Mouse (Mus musculus) midbrain, embryonic 11.5 days (tissue): Measurements from ENCODE around the gene Bricd5. TPM values are rescaled to one million over a fixed set of nuclear protein-coding genes. Genes with fewer than 3 reads are reported as not detected.
A peak's percentile ranks its signal among the peaks of the same experiment; 100 is the strongest.

ENCODE experiments used
- ATAC-seq: fragments of 200-750 bp; cut with Nextera tagmentation; 2 replicates; pipeline ENCODE4 v1.8.0; 2017; ENCODE audit warnings: moderate TSS enrichment, moderate library complexity; ENCODE audit not compliant: low FRiP score
- DNase-seq: peaks from one replicate; pipeline ENCODE4 v3.0.0; 2015; ENCODE audit warnings: low spot score; ENCODE audit errors: missing footprints
- H3K27ac ChIP-seq: fragments of 300-500 bp; sonication (generic); 2 replicates; pipeline ENCODE4 v1.5.1; 2014; ENCODE audit warnings: low read depth, low read length
- H3K27me3 ChIP-seq: fragments of 300-500 bp; sonication (generic); 2 replicates; pipeline ENCODE4 v1.6.1; 2014; ENCODE audit warnings: mild to moderate bottlenecking, low read length, moderate library complexity, mixed read lengths; ENCODE audit not compliant: control insufficient read depth, insufficient read depth
- H3K36me3 ChIP-seq: fragments of 300-500 bp; sonication (generic); 2 replicates; pipeline ENCODE4 v1.6.1; 2014; ENCODE audit warnings: mild to moderate bottlenecking, low read length, moderate library complexity, mixed read lengths; ENCODE audit not compliant: control insufficient read depth, insufficient read depth
- H3K4me1 ChIP-seq: fragments of 300-500 bp; sonication (generic); 2 replicates; pipeline ENCODE4 v1.6.1; 2014; ENCODE audit warnings: low read length; ENCODE audit not compliant: control insufficient read depth, insufficient read depth
- H3K4me2 ChIP-seq: fragments of 300-500 bp; sonication (generic); 2 replicates; pipeline ENCODE4 v1.6.1; 2014; ENCODE audit warnings: mild to moderate bottlenecking, moderate library complexity
- H3K4me3 ChIP-seq: fragments of 300-500 bp; sonication (generic); 2 replicates; pipeline ENCODE4 v1.5.1; 2014; ENCODE audit warnings: low read depth, low read length
- H3K9ac ChIP-seq: fragments of 300-500 bp; sonication (generic); 2 replicates; pipeline ENCODE4 v1.6.1; 2014; ENCODE audit warnings: low read length
- H3K9me3 ChIP-seq: fragments of 300-500 bp; sonication (generic); 2 replicates; pipeline ENCODE4 v1.6.1; 2016; ENCODE audit warnings: low read length; ENCODE audit not compliant: control insufficient read depth
- WGBS: fragments of 180-500 bp; shearing (Covaris S2); extraction: QIAGEN DNeasy Blood & Tissue Kit; methylation state at CpG from one replicate; pipeline ENCODE4 v1.1.7; 2014; 5-methylcytosine and 5-hydroxymethylcytosine counted together
- polyA plus RNA-seq: library from polyadenylated mRNA; unstranded; fragments of >200 nt; fragmentation: Nextera tagmentation; extraction: Ambion mirVana; gene quantifications from 2 replicates; pipeline ENCODE4 v1.2.1, GENCODE M21; 2014

Bricd5 gene
- polyA plus RNA-seq, 1 experiment from 2014 or later = not detected

DNA sequence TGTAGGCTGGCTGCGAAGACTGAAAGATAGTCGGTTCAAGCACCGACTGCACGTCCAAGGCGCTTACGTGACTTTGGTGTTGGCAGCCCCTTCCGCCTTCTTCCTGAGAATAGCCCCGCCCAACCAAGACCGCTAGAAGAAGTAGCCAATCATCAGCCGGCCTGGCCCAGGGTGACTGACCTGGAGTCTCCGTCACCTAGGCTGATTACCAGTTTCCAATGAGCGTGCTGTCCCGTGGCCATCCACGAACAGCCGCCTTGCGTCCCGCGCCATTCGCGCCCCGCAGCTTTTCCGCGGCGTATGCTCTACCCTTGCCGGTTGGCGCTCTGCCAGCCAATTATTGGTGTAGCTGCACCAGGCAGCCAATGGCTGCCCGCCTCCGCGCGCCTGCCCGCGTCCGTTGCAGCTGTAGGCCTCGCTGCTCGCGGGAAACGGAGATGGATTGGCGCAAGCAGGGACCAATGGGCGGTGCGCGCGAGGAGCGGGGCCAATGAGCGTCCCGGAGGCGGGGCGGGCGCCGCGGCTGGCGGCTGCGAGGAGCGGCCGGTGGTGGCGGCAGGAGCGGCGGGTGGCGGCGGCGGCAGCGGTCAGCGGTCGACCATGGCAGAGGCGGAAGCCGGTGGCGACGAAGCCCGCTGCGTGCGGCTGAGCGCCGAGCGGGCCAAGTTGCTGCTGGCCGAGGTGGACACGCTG is 3.6 kb upstream of the Bricd5 start, which contains the start of the genes E4f1 and Pgp:
E4f1 (minus strand) TSS at position 404 of the 693 bp plus-strand sequence.
Pgp (plus strand) TSS at position 483 of the 693 bp plus-strand sequence.
- no peaks in the 10 kb centered on the region for H3K27me3 ChIP-seq
- ATAC-seq = peak; percentile 98

DNA sequence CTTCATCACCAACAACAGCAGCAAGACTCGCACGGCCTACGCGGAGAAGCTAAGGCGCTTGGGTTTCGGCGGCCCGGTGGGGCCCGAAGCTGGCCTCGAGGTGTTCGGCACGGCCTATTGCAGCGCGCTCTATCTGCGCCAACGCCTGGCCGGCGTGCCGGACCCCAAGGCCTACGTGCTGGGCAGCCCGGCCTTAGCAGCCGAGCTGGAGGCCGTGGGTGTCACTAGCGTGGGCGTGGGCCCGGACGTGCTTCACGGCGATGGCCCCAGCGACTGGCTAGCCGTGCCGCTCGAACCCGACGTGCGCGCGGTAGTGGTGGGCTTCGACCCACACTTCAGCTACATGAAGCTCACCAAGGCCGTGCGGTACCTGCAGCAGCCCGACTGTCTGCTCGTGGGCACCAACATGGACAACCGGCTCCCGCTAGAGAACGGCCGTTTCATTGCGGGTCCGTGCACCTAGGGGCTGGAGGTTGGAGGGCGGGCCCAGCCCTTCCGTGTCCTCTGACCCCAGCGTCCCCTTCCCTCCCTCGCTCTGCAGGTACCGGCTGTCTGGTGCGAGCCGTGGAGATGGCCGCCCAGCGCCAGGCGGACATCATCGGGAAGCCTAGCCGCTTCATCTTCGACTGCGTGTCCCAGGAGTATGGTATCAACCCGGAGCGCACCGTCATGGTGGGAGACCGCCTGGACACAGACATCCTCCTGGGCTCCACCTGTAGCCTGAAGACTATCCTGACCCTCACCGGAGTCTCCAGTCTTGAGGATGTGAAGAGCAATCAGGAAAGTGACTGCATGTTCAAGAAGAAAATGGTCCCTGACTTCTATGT is 2.8 kb upstream of the Bricd5 start:
- H3K4me3 ChIP-seq = peak overlapping the region; percentile 91
- peak; percentile 94 for DNase-seq
- peak overlapping the region; percentile 90 for H3K9ac ChIP-seq
- H3K27ac ChIP-seq = peak overlapping the region; percentile 74
- peak overlapping the region; percentile 99 for H3K4me2 ChIP-seq
- no peaks in the 10 kb centered on the region for H3K27me3 ChIP-seq
- peaks cover 4% of the 10 kb centered on the region for H3K36me3 ChIP-seq
- 1% methylated on average over 68 of the region's 68 CpGs for WGBS
- no peaks in the 10 kb centered on the region for H3K9me3 ChIP-seq
- ATAC-seq = peak; percentile 20
- peaks cover 20% of the 10 kb centered on the region for H3K4me1 ChIP-seq

More for the DNA sequence above, 3.6 kb upstream of the Bricd5 start, which contains the start of the genes E4f1 and Pgp:
- Histone ChIP-seq H3K4me3 (peak within 1 kb of the TSS; percentile 91), H3K9ac (peak within 1 kb of the TSS; percentile 90), H3K4me1 (peaks cover 20% of the 10 kb centered on the region), H3K4me2 (peak within 1 kb of the TSS; percentile 99), H3K36me3 (no peaks in the 10 kb centered on the region), H3K9me3 (no peaks in the 10 kb centered on the region), H3K27ac (peak within 1 kb of the TSS; percentile 74)
- under 1% methylated on average over 74 of the region's 75 CpGs for WGBS
- peak; percentile 99 for DNase-seq

DNA sequence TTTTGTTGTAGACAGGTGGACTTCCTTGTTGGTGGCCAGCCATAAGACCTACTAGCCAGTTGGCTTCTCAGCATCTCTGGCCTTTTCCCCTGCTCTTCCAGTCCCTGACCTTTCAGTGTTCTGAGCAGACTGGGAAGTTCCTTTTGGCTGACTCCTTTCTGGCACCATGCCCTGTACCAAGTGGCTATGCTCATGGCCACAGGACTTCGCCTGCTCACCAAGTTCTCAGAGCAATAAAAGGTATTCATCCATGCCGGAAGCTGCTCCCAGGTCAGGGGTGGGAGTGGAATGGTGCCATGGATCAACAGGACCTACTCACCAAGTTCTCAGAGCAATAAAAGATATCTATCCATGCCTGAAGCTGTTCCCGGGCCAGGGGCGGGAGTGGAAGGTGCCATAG is 1.2 kb upstream of the Bricd5 start:
- Histone ChIP-seq H3K27ac (no peak overlapping the region), H3K4me3 (no peak overlapping the region), H3K4me2 (peak overlapping the region; percentile 99; the same call in 1 of the 2 replicates), H3K9ac (no peak overlapping the region), H3K9me3 (no peaks in the 10 kb centered on the region), H3K36me3 (peaks cover 7% of the 10 kb centered on the region), H3K27me3 (no peaks in the 10 kb centered on the region), H3K4me1 (peaks cover 20% of the 10 kb centered on the region)
- DNase-seq = no peak
- 88% methylated on average over 4 of the region's 4 CpGs for WGBS
- no peak for ATAC-seq

DNA sequence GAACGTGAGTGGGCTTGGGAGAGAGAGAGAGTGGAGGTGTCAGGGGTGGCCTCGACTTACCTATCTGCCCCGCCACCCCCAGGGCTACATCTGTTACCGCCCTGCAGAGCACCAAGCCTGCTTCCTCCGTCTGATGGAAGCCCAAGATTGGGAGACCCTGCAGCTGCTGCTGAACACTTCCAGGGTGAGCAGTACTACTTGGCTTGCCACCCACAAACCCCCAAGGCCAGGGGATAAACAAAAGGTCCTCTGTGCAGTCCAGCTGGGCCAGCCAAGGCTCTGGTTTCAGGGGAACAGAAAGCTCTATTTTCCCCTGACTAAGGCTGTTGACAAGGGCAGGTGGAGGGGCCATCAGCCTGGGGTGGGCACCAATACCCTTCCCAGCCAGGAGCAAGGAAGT is 873 bp downstream of the Bricd5 start:
- no peak overlapping the region for H3K4me2 ChIP-seq
- no peak for ATAC-seq
- H3K9me3 ChIP-seq = no peaks in the 10 kb centered on the region
- peaks cover 26% of the 10 kb centered on the region for H3K4me1 ChIP-seq
- H3K4me3 ChIP-seq = no peak overlapping the region
- no peaks in the 10 kb centered on the region for H3K27me3 ChIP-seq
- H3K27ac ChIP-seq = no peak overlapping the region
- 86% methylated on average over 5 of the region's 5 CpGs for whole genome bisulfite sequencing
- no peak for DNase-seq
- H3K36me3 ChIP-seq = peaks cover 7% of the 10 kb centered on the region
- no peak overlapping the region for H3K9ac ChIP-seq

DNA sequence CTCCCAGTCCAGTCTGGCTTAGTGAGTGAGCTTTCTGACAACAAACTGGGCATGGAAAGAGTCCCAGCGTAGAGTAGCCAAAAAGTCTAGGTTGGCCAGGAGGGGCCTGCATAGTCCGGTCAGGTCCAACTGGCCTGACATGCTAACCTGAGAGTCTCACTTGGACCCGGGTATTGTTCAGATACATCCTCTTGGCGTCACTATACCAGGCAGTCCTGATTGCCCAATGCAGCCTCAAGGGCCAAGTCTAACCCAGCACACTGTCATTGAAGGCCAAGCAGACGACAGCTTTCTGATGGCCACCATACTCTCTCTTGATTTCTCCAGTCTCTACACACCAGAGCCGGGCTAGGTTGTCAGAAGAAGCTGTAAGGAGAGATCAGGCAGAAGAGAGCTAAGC is 1.9 kb downstream of the Bricd5 start:
- no peaks in the 10 kb centered on the region for H3K27me3 ChIP-seq

DNA sequence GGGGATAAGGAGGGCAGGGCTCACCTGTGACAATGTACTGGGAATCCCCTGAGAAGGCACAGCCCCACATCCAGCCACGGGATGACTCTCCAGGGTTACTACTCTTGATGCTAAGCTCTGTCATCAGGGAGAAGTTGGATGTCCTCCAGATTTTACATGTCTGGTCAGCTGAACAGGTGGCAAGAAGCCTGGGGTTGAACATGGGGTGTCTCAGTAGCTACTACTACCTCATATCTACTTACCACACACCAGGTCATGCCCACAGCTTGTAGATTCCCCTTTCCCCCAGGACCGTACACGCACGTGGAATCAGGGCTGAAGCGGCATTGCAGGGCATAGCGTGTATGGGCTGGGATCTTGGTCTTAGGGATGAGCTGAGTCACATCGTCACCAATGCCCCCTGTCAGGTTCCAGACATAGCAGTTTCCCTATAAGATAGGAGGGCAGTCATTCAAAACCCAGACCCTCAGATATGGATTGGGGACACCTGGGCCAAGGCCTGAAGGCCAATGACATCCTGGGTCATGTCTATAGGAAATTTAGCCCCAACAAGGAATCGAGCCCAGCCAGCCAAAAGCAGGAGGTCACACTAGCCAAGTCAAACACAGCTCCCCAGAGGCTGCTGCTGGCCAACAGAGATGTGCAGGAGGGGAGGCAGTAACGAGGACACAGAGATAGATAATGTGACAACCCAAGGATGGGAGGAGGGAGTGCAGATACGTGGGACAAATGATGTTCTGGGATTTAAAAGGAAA is 2.5 kb downstream of the Bricd5 start:
- ATAC-seq = no peak
- Histone ChIP-seq H3K36me3 (peaks cover 7% of the 10 kb centered on the region), H3K27ac (no peak overlapping the region), H3K4me2 (no peak overlapping the region), H3K4me3 (no peak overlapping the region), H3K9ac (no peak overlapping the region), H3K4me1 (peaks cover 22% of the 10 kb centered on the region), H3K27me3 (no peaks in the 10 kb centered on the region), H3K9me3 (no peaks in the 10 kb centered on the region)
- 95% methylated on average over 10 of the region's 10 CpGs for WGBS
- DNase-seq = peak; percentile 75

More for the DNA sequence above, 1.9 kb downstream of the Bricd5 start:
- no peak for ATAC-seq
- peak; percentile 57 for DNase-seq
- Histone ChIP-seq H3K27ac (no peak overlapping the region), H3K4me2 (no peak overlapping the region), H3K4me1 (peaks cover 28% of the 10 kb centered on the region), H3K9me3 (no peaks in the 10 kb centered on the region), H3K4me3 (no peak overlapping the region), H3K9ac (no peak overlapping the region), H3K36me3 (peaks cover 7% of the 10 kb centered on the region)
- WGBS = 94% methylated on average over 6 of the region's 6 CpGs

DNA sequence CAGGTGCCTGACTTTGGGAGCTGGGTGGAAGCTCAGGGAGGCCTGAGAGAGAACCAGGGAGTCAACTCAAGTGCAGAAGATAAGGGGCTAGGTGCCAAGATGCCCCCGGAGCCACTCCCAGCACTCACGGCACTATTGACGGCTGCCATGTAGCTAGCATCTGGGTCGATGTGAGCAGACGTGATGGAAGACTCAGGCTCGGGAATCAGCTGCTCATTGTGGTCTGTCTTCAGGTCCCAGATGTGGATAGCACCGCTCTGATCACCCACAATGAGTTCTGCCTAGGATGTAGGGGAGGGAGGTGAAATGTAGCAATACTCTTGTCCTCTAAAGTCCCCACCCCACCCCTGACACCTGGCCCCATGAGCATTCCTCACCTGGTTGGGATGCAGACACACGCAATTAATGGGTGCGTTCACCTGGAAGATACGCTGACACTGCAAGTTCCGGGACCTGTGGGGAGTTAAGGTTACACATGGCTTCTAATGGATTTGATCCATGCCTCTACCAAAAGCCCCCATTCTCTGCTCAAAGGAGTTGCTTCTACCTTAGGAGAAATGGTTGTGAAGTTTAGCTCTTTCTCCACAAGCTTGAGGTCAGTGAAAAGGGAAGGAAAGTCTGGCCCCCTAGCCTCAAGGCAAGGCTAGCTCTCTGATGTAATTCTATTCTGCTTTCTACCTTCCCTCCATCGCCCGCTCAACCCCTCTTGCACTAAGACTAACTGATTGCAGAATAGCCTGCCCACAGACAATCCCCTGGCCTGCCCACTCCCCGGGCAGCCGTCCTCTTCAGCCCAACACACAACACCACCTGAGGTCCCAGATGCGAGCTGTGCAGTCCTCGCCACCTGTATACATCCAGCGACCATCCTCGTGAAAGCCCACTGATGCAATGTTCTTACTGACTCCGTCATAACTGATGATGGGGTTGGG is 3.6 kb downstream of the Bricd5 start:
- Histone ChIP-seq H3K4me2 (no peak overlapping the region; the same call in 1 of the 2 replicates), H3K36me3 (peaks cover 7% of the 10 kb centered on the region), H3K9me3 (no peaks in the 10 kb centered on the region), H3K4me3 (no peak overlapping the region), H3K9ac (no peak overlapping the region; the same call in 1 of the 2 replicates), H3K27ac (no peak overlapping the region), H3K4me1 (peaks cover 11% of the 10 kb centered on the region), H3K27me3 (no peaks in the 10 kb centered on the region)
- no peak for ATAC-seq
- WGBS = 94% methylated on average over 20 of the region's 20 CpGs
- DNase-seq = no peak

DNA sequence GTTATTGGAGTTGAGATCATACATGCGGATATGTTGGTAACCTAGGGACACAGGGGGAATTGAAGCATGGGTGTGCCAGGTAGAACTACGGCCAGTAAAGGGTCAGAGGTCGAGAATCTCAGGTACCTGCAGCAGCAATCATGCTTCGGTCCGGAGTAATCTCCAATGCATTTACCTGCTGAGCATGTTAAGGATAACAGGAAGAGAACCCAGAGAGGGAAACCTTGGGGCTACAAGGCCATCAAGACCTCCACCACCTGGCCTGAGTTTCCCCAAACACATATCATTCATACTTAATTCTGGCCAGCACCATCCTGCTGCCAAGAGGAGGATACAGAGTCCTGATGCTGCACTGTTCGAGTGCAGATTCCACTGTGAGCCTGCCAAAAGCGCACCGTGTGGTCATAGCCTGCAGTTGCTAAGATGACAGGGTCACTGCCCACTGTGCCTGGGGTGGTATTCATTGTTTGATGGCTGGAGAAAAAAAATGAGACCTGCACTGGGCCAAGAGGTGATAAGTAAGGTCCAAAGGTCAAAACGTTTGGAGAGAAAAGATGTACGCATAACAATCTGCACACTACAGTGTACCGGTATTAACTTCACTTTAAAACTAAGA is 4.4 kb downstream of the Bricd5 start:
- peaks cover 8% of the 10 kb centered on the region for H3K4me1 ChIP-seq
- H3K4me2 ChIP-seq = peak overlapping the region; percentile 53
- H3K27ac ChIP-seq = no peak overlapping the region
- 59% methylated on average over 11 of the region's 11 CpGs for WGBS
- H3K4me3 ChIP-seq = peak overlapping the region; percentile 75
- no peaks in the 10 kb centered on the region for H3K27me3 ChIP-seq
- peak overlapping the region; percentile 89 for H3K9ac ChIP-seq
- H3K36me3 ChIP-seq = peaks cover 7% of the 10 kb centered on the region
- peak; percentile 36 for ATAC-seq
- no peaks in the 10 kb centered on the region for H3K9me3 ChIP-seq
- DNase-seq = no peak
